Mouse (Mus musculus) heart, adult 2 months (tissue): ENCODE measurements around the gene Gm10134.

Experiments
- CTCF ChIP-seq: fragments of 200-600 bp; IDR thresholded peaks from 2 replicates; pipeline ENCODE4 v1.8.1; 2022; ENCODE audit warnings: antibody characterized with exemption, mild to moderate bottlenecking, moderate library complexity
- POLR2A ChIP-seq: fragments of 200-500 bp; IDR thresholded peaks from 2 replicates; pipeline ENCODE4 v1.6.1; 2011; ENCODE audit warnings: mild to moderate bottlenecking, low read depth, low read length, control low read depth; ENCODE audit not compliant: insufficient read depth

GRCm38 (mm10) chr2:28506291-28506690 is 396 bp downstream of the Gm10134 start:
- TF ChIP-seq CTCF = no peak
- TF ChIP-seq POLR2A = no peak
